Mouse (Mus musculus) CH12.LX (cell line): ENCODE results near the gene Wipi2. TPM values are rescaled to one million over a fixed set of nuclear protein-coding genes. Genes with fewer than 3 reads are reported as not detected.

Experiments
- DNase-seq: peaks from one replicate; pipeline ENCODE4 v3.0.0-alpha.2; 2013; ENCODE audit errors: extremely low read depth
- H3K27ac ChIP-seq: 2 replicates; pipeline ENCODE4 v1.5.1; 2012; ENCODE audit warnings: low read depth, mild to moderate bottlenecking, control low read depth, moderate library complexity; ENCODE audit not compliant: insufficient read depth
- H3K27me3 ChIP-seq: replicated peaks from 2 replicates; pipeline ENCODE3; 2012; ENCODE audit warnings: inconsistent platforms
- H3K36me3 ChIP-seq, 2 experiments: replicated peaks in 1 of 2; 2 replicates each; pipeline versions ENCODE3 to v1.6.1; 2012; ENCODE audit warnings: inconsistent platforms in 1 of 2, low read length in 1 of 2, mild to moderate bottlenecking in 1 of 2, mixed read lengths in 1 of 2, moderate library complexity in 1 of 2; ENCODE audit not compliant: control insufficient read depth in 1 of 2, insufficient read depth in 1 of 2
- H3K4me1 ChIP-seq, 2 experiments: 2 replicates each; pipeline ENCODE4 v1.6.1; 2012; ENCODE audit warnings: inconsistent platforms in 1 of 2, moderate library complexity in 1 of 2; ENCODE audit not compliant: insufficient read depth in 2 of 2, control insufficient read depth in 1 of 2
- H3K4me2 ChIP-seq: 2 replicates; pipeline ENCODE4 v1.6.1; 2012; ENCODE audit warnings: low read depth, mild to moderate bottlenecking, control low read depth; ENCODE audit not compliant: poor library complexity, insufficient read depth, severe bottlenecking
- H3K4me3 ChIP-seq, 3 experiments: fragments of 150-350 bp in 1 of 3; sonication (generic) in 1 of 3; replicated peaks in 1 of 3; 2 replicates each; pipeline versions ENCODE3 to v1.5.1; 2011 to 2012; ENCODE audit warnings: low read depth in 2 of 3, low read length in 2 of 3, mild to moderate bottlenecking in 2 of 3, moderate library complexity in 2 of 3, control low read depth in 1 of 3, improper control_type of control experiment in 1 of 3, inconsistent platforms in 1 of 3, mixed read lengths in 1 of 3; ENCODE audit not compliant: poor library complexity in 1 of 3
- H3K79me2 ChIP-seq: replicated peaks from 2 replicates; pipeline ENCODE4 v1.6.1; 2012; ENCODE audit warnings: mild to moderate bottlenecking, moderate library complexity; ENCODE audit not compliant: control insufficient read depth, poor library complexity, insufficient read depth, severe bottlenecking; ENCODE audit errors: extremely low read depth
- H3K9ac ChIP-seq: 2 replicates; pipeline ENCODE4 v1.6.1; 2012; ENCODE audit warnings: low read depth, mild to moderate bottlenecking, control low read depth, moderate library complexity; ENCODE audit not compliant: insufficient read depth
- H3K9me3 ChIP-seq: replicated peaks from 2 replicates; pipeline ENCODE3; 2012; ENCODE audit warnings: low read length, inconsistent platforms, mixed read lengths
- BHLHE40 ChIP-seq: IDR thresholded peaks from 2 replicates; pipeline ENCODE4 v1.6.1; 2011; ENCODE audit warnings: mild to moderate bottlenecking, low read depth, low read length, improper control_type of control experiment
- CHD1 ChIP-seq: IDR thresholded peaks from 2 replicates; pipeline ENCODE4 v1.6.1; 2012; ENCODE audit warnings: low read depth, low read length, improper control_type of control experiment, inconsistent platforms
- ELF1 ChIP-seq: IDR thresholded peaks from 2 replicates; pipeline ENCODE4 v1.6.1; 2014; ENCODE audit warnings: low read depth, mild to moderate bottlenecking, inconsistent platforms, low read length, improper control_type of control experiment
- ETS1 ChIP-seq: conservative IDR thresholded peaks from 2 replicates; pipeline ENCODE4 v1.6.1; 2012; ENCODE audit warnings: low read depth, mild to moderate bottlenecking, inconsistent platforms, low read length, improper control_type of control experiment, moderate library complexity
- GABPA ChIP-seq: IDR thresholded peaks from 2 replicates; pipeline ENCODE4 v1.6.1; 2012; ENCODE audit warnings: low read depth, low read length, improper control_type of control experiment, inconsistent platforms; ENCODE audit not compliant: insufficient replicate concordance
- IRF4 ChIP-seq: IDR thresholded peaks from 2 replicates; pipeline ENCODE4 v1.6.1; 2014; ENCODE audit warnings: low read depth, mild to moderate bottlenecking, inconsistent platforms, low read length, improper control_type of control experiment
- JUN ChIP-seq: IDR thresholded peaks from 2 replicates; pipeline ENCODE4 v1.6.1; 2011; ENCODE audit warnings: low read depth, mild to moderate bottlenecking, low read length, improper control_type of control experiment, moderate library complexity; ENCODE audit not compliant: insufficient read depth
- JUND ChIP-seq: conservative IDR thresholded peaks from 2 replicates; pipeline ENCODE4 v1.6.1; 2011; ENCODE audit warnings: low read depth, low read length, improper control_type of control experiment
- KAT2A ChIP-seq: IDR thresholded peaks from 2 replicates; pipeline ENCODE4 v1.6.1; 2012; ENCODE audit warnings: low read length, improper control_type of control experiment, inconsistent platforms; ENCODE audit not compliant: insufficient replicate concordance
- MAFK ChIP-seq: IDR thresholded peaks from 2 replicates; pipeline ENCODE4 v1.6.1; 2011; ENCODE audit warnings: low read length, improper control_type of control experiment; ENCODE audit not compliant: insufficient replicate concordance
- MAZ ChIP-seq: IDR thresholded peaks from 2 replicates; pipeline ENCODE4 v1.6.1; 2012; ENCODE audit warnings: low read depth, mild to moderate bottlenecking, inconsistent platforms, low read length, improper control_type of control experiment, moderate library complexity
- MEF2A ChIP-seq: IDR thresholded peaks from 2 replicates; pipeline ENCODE4 v1.6.1; 2014; ENCODE audit warnings: low read depth, mild to moderate bottlenecking, inconsistent platforms, low read length, improper control_type of control experiment, borderline replicate concordance
- MXI1 ChIP-seq: IDR thresholded peaks from 2 replicates; pipeline ENCODE4 v1.6.1; 2011; ENCODE audit warnings: mild to moderate bottlenecking, low read depth, low read length, improper control_type of control experiment
- NELFE ChIP-seq: IDR thresholded peaks from 2 replicates; pipeline ENCODE4 v1.6.1; 2011; ENCODE audit warnings: low read depth, low read length, improper control_type of control experiment
- POLR2AphosphoS2 ChIP-seq: IDR thresholded peaks from 2 replicates; pipeline ENCODE4 v1.6.1; 2011; ENCODE audit warnings: low read depth, low read length, improper control_type of control experiment
- RAD21 ChIP-seq: IDR thresholded peaks from 2 replicates; pipeline ENCODE4 v1.6.1; 2011; ENCODE audit warnings: low read depth, mild to moderate bottlenecking, low read length, improper control_type of control experiment, moderate library complexity
- SIN3A ChIP-seq: IDR thresholded peaks from 2 replicates; pipeline ENCODE4 v1.6.1; 2012; ENCODE audit warnings: low read length, improper control_type of control experiment, inconsistent platforms
- UBTF ChIP-seq: IDR thresholded peaks from 2 replicates; pipeline ENCODE4 v1.6.1; 2012; ENCODE audit warnings: low read depth, mild to moderate bottlenecking, inconsistent platforms, low read length, improper control_type of control experiment, moderate library complexity
- USF1 ChIP-seq: IDR thresholded peaks from 2 replicates; pipeline ENCODE4 v1.6.1; 2014; ENCODE audit warnings: low read depth, mild to moderate bottlenecking, inconsistent platforms, low read length, improper control_type of control experiment
- ZC3H11A ChIP-seq: IDR thresholded peaks from 2 replicates; pipeline ENCODE4 v1.6.1; 2012; ENCODE audit warnings: low read depth, mild to moderate bottlenecking, inconsistent platforms, low read length, improper control_type of control experiment
- ZMIZ1 ChIP-seq: IDR thresholded peaks from 2 replicates; pipeline ENCODE4 v1.6.1; 2012; ENCODE audit warnings: low read depth, mild to moderate bottlenecking, inconsistent platforms, low read length, improper control_type of control experiment
- ZNF384 ChIP-seq: IDR thresholded peaks from 2 replicates; pipeline ENCODE4 v1.6.1; 2012; ENCODE audit warnings: low read depth, low read length, improper control_type of control experiment, inconsistent platforms
- dilution Hi-C: fragments of 300-500 bp; cut with MboI; formaldehyde crosslinking; loops from 2 replicates; pipeline ENCODE4 v1.14.3; 2020; ENCODE audit warnings: low sequenced_read_pairs; ENCODE audit not compliant: extremely low pct_unique_long_range_greater_than_20kb, extremely low pct_ligation_motif_present
- in situ Hi-C: fragments of 300-500 bp; cut with MboI; formaldehyde crosslinking; loops from 3 replicates; pipeline ENCODE4 v1.14.3; 2019; ENCODE audit warnings: low sequenced_read_pairs, low pct_ligation_motif_present, low pct_unique_long_range_greater_than_20kb, mixed read lengths
- polyA plus RNA-seq: library from polyadenylated mRNA; unstranded; fragments of >175 nt; gene quantifications from 2 replicates; pipeline ENCODE4 v1.2.1, GENCODE M21; 2012; ENCODE audit warnings: low read depth; ENCODE audit not compliant: insufficient read length
- total RNA-seq, 2 experiments: library from RNA; depleted of rRNA; stranded (reverse); fragments of 300-350 nt in 1 of 2; fragments of >200 nt in 1 of 2; gene quantifications; 2 replicates each; pipeline ENCODE4 v1.2.3; 2012 to 2014

Gene Wipi2
- total and polyA plus RNA-seq, 3 experiments: 38.0 to 47.4 (median 43.4) TPM

DNA sequence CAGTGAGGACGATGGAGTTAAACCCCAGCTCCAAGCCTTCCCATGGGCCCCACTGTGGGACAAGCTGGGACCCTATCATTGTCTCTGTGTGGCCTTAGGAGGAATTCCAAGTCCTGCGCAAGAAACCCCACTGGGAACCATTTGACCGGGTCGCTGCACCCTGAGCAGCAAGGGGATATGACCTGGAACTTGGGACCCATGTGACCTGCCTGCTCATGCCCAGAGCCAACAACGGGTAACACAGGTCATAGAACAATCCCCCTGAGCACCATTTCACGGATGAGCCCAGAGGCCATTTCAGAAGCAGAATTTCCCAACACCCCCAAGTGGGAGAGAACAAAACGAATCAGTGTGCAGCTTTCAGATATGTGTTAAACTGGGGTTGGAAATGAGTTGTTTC, 23.1 kb upstream of the Wipi2 start:
- no peak overlapping the region for H3K4me2 ChIP-seq
- H3K4me1 ChIP-seq: no peaks in the 10 kb centered on the region
- no peak for TF ChIP-seq USF1
- no peak overlapping the region for H3K27ac ChIP-seq
- H3K4me3 ChIP-seq: no peak overlapping the region
- in situ Hi-C loops (no loop called here), dilution Hi-C loops (no loop called here)
- H3K9me3 ChIP-seq: no peaks in the 10 kb centered on the region
- no peaks in the 10 kb centered on the region for H3K36me3 ChIP-seq
- peaks cover 80% of the 10 kb centered on the region for H3K27me3 ChIP-seq
- DNase-seq: no peak
- no peak overlapping the region for H3K9ac ChIP-seq
- no peaks in the 10 kb centered on the region for H3K79me2 ChIP-seq

DNA sequence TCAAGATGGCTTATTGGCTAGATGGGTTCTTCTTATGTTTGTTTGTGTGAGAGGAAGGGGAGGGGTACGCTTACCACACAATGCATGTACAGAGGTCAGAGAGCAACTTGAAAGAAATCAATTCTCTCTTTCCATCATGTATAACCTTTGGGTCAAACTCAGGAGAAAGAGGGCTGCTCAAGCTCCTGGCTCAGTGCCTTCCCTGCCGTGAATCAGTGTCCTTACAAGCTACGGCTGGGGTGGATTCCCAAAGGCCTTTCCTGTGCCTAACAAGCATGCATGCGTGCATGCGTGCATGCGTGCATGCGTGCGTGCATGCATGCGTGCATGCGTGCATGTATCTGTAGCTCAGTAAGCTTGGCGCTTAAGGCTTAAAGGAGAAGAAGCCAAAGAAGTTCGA, 22.2 kb upstream of the Wipi2 start:
- Histone ChIP-seq H3K4me1 (no peaks in the 10 kb centered on the region), H3K79me2 (no peaks in the 10 kb centered on the region), H3K4me3 (no peak overlapping the region), H3K27ac (no peak overlapping the region), H3K36me3 (no peaks in the 10 kb centered on the region), H3K9ac (no peak overlapping the region), H3K27me3 (peaks cover 82% of the 10 kb centered on the region), H3K4me2 (no peak overlapping the region), H3K9me3 (no peaks in the 10 kb centered on the region)
- TF ChIP-seq MEF2A (no peak), ZC3H11A (no peak), GABPA (no peak), JUN (no peak), CHD1 (no peak), ZMIZ1 (no peak), ETS1 (no peak), ELF1 (no peak), ZNF384 (no peak), POLR2AphosphoS2 (no peak), UBTF (no peak)
- no peak for DNase-seq
- in situ Hi-C loops: no loop called here
- dilution Hi-C loops: no loop called here

DNA sequence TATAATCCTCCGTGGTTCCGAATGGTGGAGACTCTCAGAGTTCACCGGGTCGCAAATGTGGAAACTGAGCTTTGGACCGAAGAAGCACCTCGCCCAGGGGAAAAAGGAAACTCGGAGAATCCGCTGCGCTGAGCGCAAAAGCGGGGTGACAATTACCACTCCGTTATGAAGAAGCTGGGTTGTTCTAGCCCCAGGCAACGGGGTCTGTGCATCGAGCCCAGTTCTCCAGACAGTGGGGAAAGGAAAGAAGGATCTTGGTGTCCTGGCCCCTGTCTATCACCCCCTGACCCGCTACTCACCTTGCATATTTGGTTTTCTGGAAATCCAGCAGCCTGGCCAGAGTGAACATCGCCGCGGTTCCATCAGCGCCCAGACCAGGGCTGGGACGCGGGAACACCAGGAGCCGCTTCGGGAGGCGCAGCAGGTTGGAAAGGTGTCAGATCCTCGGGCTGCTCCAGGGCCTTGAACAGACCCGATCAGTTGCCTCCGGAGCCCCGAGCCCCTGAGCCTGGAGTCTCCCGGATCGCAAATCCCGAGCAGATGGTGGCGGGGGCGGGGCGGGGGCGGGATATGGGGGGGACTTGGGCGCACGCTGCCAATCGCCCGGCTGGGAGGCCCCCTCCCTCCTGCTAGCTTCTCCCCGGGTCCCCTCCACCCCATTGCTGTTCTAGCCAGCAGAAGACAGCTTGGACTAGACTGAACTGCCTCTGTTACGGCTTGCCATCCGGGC, 19.1 kb upstream of the Wipi2 start, which contains the start of gene Mmd2:
Mmd2 (minus strand) TSS at position 542 of the 730 bp plus-strand sequence.
- in situ Hi-C loops: no loop called here
- Histone ChIP-seq H3K36me3 (no peaks in the 10 kb centered on the region), H3K79me2 (no peaks in the 10 kb centered on the region), H3K27ac (no peak within 1 kb of the TSS), H3K4me1 (no peaks in the 10 kb centered on the region), H3K4me2 (no peak within 1 kb of the TSS), H3K27me3 (peaks cover 74% of the 10 kb centered on the region), H3K4me3 (no peak within 1 kb of the TSS), H3K9ac (no peak within 1 kb of the TSS), H3K9me3 (no peaks in the 10 kb centered on the region)
- TF ChIP-seq MAFK (no peak), MXI1 (no peak), NELFE (no peak), SIN3A (no peak), USF1 (no peak), KAT2A (no peak), MAZ (no peak), RAD21 (no peak), ELF1 (no peak), ZNF384 (no peak), BHLHE40 (no peak), IRF4 (no peak), ETS1 (no peak), ZC3H11A (no peak), JUND (no peak)
- no peak for DNase-seq
- dilution Hi-C loops: no loop called here
